Mouse (Mus musculus) stomach, postnatal 0 days (tissue): ENCODE data around the gene Sugp2. TPM values are rescaled to one million over a fixed set of nuclear protein-coding genes. Genes with fewer than 3 reads are reported as not detected.

Experiments used
- ATAC-seq: fragments of 200-750 bp; cut with Nextera tagmentation; 2 replicates; pipeline ENCODE4 v1.8.0; 2017; ENCODE audit not compliant: low FRiP score, low TSS enrichment
- DNase-seq: peaks from one replicate; pipeline ENCODE4 v3.0.0-alpha.2; 2016; ENCODE audit warnings: low spot score
- H3K27ac ChIP-seq: fragments of 300-500 bp; sonication (generic); replicated peaks from 2 replicates; pipeline ENCODE4 v1.5.1; 2014; ENCODE audit warnings: mild to moderate bottlenecking, control low read depth
- H3K27me3 ChIP-seq: fragments of 300-500 bp; sonication (generic); 2 replicates; pipeline ENCODE4 v1.6.1; 2014; ENCODE audit warnings: low read length; ENCODE audit not compliant: control insufficient read depth, insufficient read depth
- H3K36me3 ChIP-seq: fragments of 300-500 bp; sonication (generic); 2 replicates; pipeline ENCODE4 v1.6.1; 2014; ENCODE audit warnings: low read length, mixed read lengths; ENCODE audit not compliant: control insufficient read depth, insufficient read depth
- H3K4me1 ChIP-seq: fragments of 300-500 bp; sonication (generic); replicated peaks from 2 replicates; pipeline ENCODE4 v1.6.1; 2014; ENCODE audit warnings: antibody characterized with exemption; ENCODE audit not compliant: control insufficient read depth, insufficient read depth
- H3K4me2 ChIP-seq: fragments of 300-500 bp; sonication (generic); replicated peaks from 2 replicates; pipeline ENCODE4 v1.6.1; 2014; ENCODE audit warnings: low read depth, mild to moderate bottlenecking, control low read depth, moderate library complexity
- H3K4me3 ChIP-seq: fragments of 300-500 bp; sonication (generic); 2 replicates; pipeline ENCODE4 v1.5.1; 2014; ENCODE audit warnings: low read depth, low read length, control low read depth
- H3K9ac ChIP-seq: fragments of 300-500 bp; sonication (generic); 2 replicates; pipeline ENCODE4 v1.6.1; 2014; ENCODE audit warnings: mild to moderate bottlenecking, low read length, control low read depth, mixed read lengths
- H3K9me3 ChIP-seq: fragments of 300-500 bp; sonication (generic); 2 replicates; pipeline ENCODE4 v1.6.1; 2016; ENCODE audit warnings: low read length; ENCODE audit not compliant: control insufficient read depth
- CTCF ChIP-seq: IDR thresholded peaks from 2 replicates; pipeline ENCODE4 v1.5.1; 2016; ENCODE audit warnings: antibody characterized with exemption, low read depth, mild to moderate bottlenecking, moderate library complexity
- EP300 ChIP-seq: optimal IDR thresholded peaks from 2 replicates; pipeline ENCODE3; 2016; ENCODE audit warnings: antibody characterized with exemption
- WGBS: fragments of 180-500 bp; shearing (Covaris S2); extraction: QIAGEN DNeasy Blood & Tissue Kit; methylation state at CpG from one replicate; pipeline ENCODE4 v1.1.7; 2014; 5-methylcytosine and 5-hydroxymethylcytosine counted together
- polyA plus RNA-seq: library from polyadenylated mRNA; unstranded; fragments of >200 nt; fragmentation: Nextera tagmentation; extraction: Ambion mirVana; gene quantifications from 2 replicates; pipeline ENCODE4 v1.2.1, GENCODE M21; 2015

Sugp2 gene
- polyA plus RNA-seq, 1 experiment from 2014 or later, result 9.0 TPM

DNA sequence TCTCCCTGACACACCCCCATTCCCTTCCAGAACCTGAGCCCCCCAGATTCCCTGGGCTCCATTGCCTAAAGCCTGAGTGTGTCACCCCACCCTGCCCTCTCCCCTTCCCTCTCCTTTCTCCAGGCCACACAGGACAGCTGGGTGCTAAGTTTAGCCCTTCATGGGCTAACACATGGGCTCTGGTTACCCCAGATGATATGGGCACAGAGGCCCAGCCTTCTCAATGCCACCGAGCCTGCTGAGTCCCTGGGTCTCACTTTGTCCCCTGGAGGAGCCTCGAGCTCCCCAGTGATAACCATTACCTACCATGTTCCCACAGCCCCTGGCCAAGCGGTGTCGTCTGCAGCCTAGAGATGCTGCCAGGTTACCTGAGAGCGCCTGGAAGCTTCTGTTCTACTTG is 83.8 kb downstream of the Sugp2 start:
- ATAC-seq, result no peak
- Histone ChIP-seq H3K4me1 (no peaks in the 10 kb centered on the region), H3K27me3 (no peaks in the 10 kb centered on the region), H3K36me3 (no peaks in the 10 kb centered on the region; the same call in 1 of the 2 replicates), H3K9me3 (no peaks in the 10 kb centered on the region), H3K27ac (no peak overlapping the region), H3K4me2 (no peak overlapping the region), H3K4me3 (no peak overlapping the region), H3K9ac (no peak overlapping the region)
- no peak for TF ChIP-seq CTCF
- TF ChIP-seq EP300, result no peak
- 82% methylated on average over 5 of the region's 5 CpGs for WGBS
- no peak for DNase-seq

DNA sequence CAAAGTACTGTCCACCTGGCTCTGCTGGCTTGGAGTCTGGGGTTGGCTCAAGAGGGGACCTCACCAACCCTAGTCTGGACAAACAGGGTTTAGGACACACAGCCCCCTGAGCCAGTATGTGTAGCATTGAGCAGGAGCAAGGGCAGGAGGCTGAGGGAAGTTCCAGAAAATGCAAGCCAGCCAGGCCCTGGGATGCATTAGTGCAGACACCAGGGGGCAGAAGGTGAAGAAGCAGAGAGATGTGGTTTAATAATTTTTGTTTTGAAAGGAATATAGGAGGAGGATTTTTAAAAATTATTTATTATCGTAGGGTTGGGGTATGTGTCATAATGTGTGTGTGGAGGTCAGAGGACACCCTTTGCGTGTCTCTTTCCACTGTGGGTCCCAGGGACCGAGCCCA is 89.7 kb downstream of the Sugp2 start:
- 85% methylated on average over 3 of the region's 3 CpGs for WGBS
- Histone ChIP-seq H3K4me2 (no peak overlapping the region), H3K27me3 (no peaks in the 10 kb centered on the region), H3K9ac (no peak overlapping the region), H3K9me3 (no peaks in the 10 kb centered on the region), H3K4me3 (no peak overlapping the region), H3K36me3 (no peaks in the 10 kb centered on the region; the same call in 1 of the 2 replicates), H3K27ac (no peak overlapping the region), H3K4me1 (no peaks in the 10 kb centered on the region)
- ATAC-seq (no peak), DNase-seq (no peak)
- peak; percentile 32 for TF ChIP-seq CTCF
- TF ChIP-seq EP300, result no peak

DNA sequence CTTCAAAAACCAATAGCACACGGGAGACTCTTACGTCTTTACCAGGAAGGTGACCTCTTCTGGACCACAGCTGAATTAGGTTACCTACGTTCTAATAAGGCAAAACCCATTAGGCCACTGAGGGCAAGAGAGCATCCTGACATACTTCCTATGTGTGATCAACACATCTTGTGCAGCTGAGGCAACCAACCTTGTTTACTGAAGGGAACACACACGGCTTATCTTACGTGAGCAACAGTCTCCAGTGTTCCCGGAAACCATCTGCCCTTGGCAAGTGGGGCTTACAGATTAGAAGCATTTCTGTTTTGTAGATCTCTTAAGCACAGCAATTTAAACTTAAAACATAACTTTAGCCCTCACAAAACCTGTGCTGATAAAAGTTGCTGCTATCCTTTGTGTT is 93.5 kb downstream of the Sugp2 start:
- TF ChIP-seq CTCF (no peak), EP300 (no peak)
- Histone ChIP-seq H3K4me2 (no peak overlapping the region), H3K9me3 (no peaks in the 10 kb centered on the region), H3K9ac (no peak overlapping the region), H3K27me3 (no peaks in the 10 kb centered on the region), H3K27ac (no peak overlapping the region), H3K4me1 (no peaks in the 10 kb centered on the region), H3K36me3 (peaks cover 4% of the 10 kb centered on the region), H3K4me3 (no peak overlapping the region)
- ATAC-seq (no peak), DNase-seq (no peak)
- 87% methylated on average over 6 of the region's 6 CpGs for WGBS

DNA sequence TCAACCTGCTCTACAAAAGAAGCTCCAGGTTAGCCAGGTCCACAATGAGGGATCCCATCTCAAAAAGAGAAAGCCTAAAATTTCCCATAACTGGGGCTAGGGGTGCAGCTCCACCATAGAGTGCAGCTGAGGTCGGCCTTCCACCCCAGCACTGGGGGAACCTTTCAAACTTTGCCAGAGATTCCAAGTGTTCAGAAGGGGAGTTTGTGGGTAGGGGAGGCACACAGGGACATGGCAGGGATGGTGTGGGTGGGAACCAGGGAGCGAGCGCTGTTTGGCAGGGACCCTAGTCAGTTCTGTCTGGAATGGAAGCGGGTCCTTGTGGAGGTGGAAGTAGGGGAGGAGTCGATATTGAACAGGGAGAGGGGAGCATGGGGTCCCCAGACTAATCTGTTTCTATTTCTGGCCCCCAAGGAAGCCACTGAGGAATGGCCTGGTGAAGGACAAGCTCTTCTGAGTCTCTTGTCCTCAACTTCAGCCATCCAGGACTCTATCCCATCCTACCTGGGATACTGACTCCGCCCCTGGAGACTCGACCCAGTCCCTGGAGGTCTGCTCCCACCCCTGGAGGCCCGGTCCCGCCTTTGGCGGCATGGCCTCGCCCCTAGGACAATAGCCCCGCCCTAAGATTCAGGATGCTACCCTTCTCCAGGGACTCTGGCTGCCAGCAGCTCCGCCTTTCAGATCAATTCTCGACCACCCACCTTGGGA is 95.3 kb downstream of the Sugp2 start, which contains the start of gene Gdf1:
Gene Gdf1, plus strand, starts transcription at position 694 of the 711 bp plus-strand sequence.
- no peak within 1 kb of the TSS for H3K27ac ChIP-seq
- H3K27me3 ChIP-seq, result no peaks in the 10 kb centered on the region
- 31% methylated on average over 14 of the region's 14 CpGs for WGBS
- no peak for DNase-seq
- ATAC-seq, result no peak
- H3K36me3 ChIP-seq, result peaks cover 20% of the 10 kb centered on the region
- no peak within 1 kb of the TSS for H3K4me2 ChIP-seq
- H3K9me3 ChIP-seq, result no peaks in the 10 kb centered on the region
- no peak within 1 kb of the TSS for H3K9ac ChIP-seq
- TF ChIP-seq CTCF, result no peak
- TF ChIP-seq EP300, result no peak
- no peak within 1 kb of the TSS for H3K4me3 ChIP-seq
- H3K4me1 ChIP-seq, result no peaks in the 10 kb centered on the region

Other genes with a start within 250 kb of the Sugp2 start
- 32.4 and 36.4 TPM in 2 replicates for gene Gatad2a, start 237.8 kb upstream of the Sugp2 start, polyA plus RNA-seq
- gene Mau2, start 191.5 kb upstream of the Sugp2 start, polyA plus RNA-seq, result 22.4 and 24.4 TPM in 2 replicates
- 21.2 and 22.0 TPM in 2 replicates for gene Sugp1, start 191.4 kb upstream of the Sugp2 start, polyA plus RNA-seq
- gene Tm6sf2, start 161.3 kb upstream of the Sugp2 start, polyA plus RNA-seq, result 1.0 and 1.5 TPM in 2 replicates
- gene Hapln4, start 150.8 kb upstream of the Sugp2 start, polyA plus RNA-seq, result 0.02 and 0.10 TPM in 2 replicates
- gene Ncan, start 113.4 kb upstream of the Sugp2 start, polyA plus RNA-seq, result 0.17 and 0.27 TPM in 2 replicates
- gene Nr2c2ap, start 102.9 kb upstream of the Sugp2 start, polyA plus RNA-seq, result 31.9 and 33.6 TPM in 2 replicates
- gene Rfxank, start 95.1 kb upstream of the Sugp2 start, polyA plus RNA-seq, result 8.9 and 9.8 TPM in 2 replicates
- 30.1 and 30.5 TPM in 2 replicates for gene Borcs8, start 94.7 kb upstream of the Sugp2 start, polyA plus RNA-seq
- gene Mef2b, start 94.5 kb upstream of the Sugp2 start, polyA plus RNA-seq, result 0.10 TPM in 1 of 2 replicates, not detected in the other
- gene Tmem161a, start 61.9 kb upstream of the Sugp2 start, polyA plus RNA-seq, result 38.2 and 40.8 TPM in 2 replicates
- 3.1 and 4.5 TPM in 2 replicates for gene Slc25a42, start 21.9 kb upstream of the Sugp2 start, polyA plus RNA-seq
- 11.9 and 12.9 TPM in 2 replicates for gene Armc6, start 240 bp downstream of the Sugp2 start, polyA plus RNA-seq
- 13.8 and 17.5 TPM in 2 replicates for gene Homer3, start 48.6 kb downstream of the Sugp2 start, polyA plus RNA-seq
- gene Ddx49, start 68.3 kb downstream of the Sugp2 start, polyA plus RNA-seq, result 35.0 and 36.0 TPM in 2 replicates
- gene Cope, start 68.3 kb downstream of the Sugp2 start, polyA plus RNA-seq, result 347 and 366 TPM in 2 replicates
- 2.0 and 2.6 TPM in 2 replicates for gene Cers1, start 81.5 kb downstream of the Sugp2 start, polyA plus RNA-seq
- 0.53 TPM in 2 replicates for gene Gdf1, start 95.6 kb downstream of the Sugp2 start, polyA plus RNA-seq
- 9.5 and 9.6 TPM in 2 replicates for gene Upf1, start 119.1 kb downstream of the Sugp2 start, polyA plus RNA-seq
- 0.15 and 0.42 TPM in 2 replicates for gene Comp, start 139.3 kb downstream of the Sugp2 start, polyA plus RNA-seq
- 8.0 and 8.4 TPM in 2 replicates for gene Crtc1, start 205.4 kb downstream of the Sugp2 start, polyA plus RNA-seq
- 10.4 and 12.4 TPM in 2 replicates for gene Klhl26, start 242.7 kb downstream of the Sugp2 start, polyA plus RNA-seq